Mouse (Mus musculus) regulatory T cell (primary cell): ENCODE measurements around the gene Ap2a2.

Experiments
- in situ Hi-C: fragments of 300-600 bp; cut with MboI, MseI; formaldehyde crosslinking; loops from one replicate; pipeline ENCODE4 v1.15.1; 2025; ENCODE audit warnings: high pct_unique_total_duplicates

Ap2a2 gene

DNA sequence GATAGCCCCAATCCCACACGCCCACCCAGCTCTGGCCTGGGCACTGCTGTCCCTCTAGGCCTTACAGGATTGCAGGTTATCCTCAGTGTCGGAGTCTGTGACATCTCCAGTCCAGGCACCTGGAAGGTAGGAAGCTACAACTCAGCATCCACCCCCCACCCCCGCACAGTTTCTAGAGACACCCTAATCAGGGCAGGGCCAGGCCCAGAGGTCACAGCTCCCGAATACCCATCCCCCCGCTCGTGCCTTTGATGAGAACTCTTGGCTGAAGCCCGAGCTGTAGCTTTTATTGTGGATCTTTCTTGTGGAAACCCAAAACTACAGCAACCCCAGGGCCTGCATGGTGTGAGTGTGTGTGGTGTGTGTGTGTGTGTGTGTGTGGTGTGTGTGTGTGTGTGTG is 90.2 kb downstream of the Ap2a2 start:
- in situ Hi-C loops = loop anchor here (25.0 kb wide), 1 partner anchor 165 kb away; the partner anchor contains the start of genes Polr2l and Tspan4

GRCm38 (mm10) chr7:141660346-141660745 is 98.4 kb downstream of the Ap2a2 start:
- in situ Hi-C loops = loop anchor here (25.0 kb wide), 1 partner anchor 173 kb away; the partner anchor contains the start of genes Polr2l and Tspan4

DNA sequence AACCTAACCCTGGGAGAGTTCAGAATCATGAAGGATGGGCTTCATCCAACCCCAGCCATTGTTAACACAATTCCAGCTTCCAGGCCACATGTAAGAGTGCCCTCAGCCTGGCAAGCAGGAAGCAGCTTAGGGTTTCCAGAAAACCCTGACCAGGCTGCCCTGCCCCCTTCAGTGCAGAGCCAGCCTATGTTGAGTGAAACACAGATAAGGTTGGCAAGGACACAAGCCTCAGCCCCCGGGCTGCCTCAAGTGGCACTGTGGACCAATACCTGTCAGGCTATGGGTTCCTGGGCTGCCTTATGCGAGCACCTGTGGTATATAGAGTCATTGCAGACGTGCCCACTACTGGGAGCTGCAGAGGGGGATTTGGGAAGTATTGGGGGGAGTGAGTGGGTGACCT is 99.5 kb downstream of the Ap2a2 start:
- in situ Hi-C loops = loop anchor here (25.0 kb wide), 1 partner anchor 174 kb away; the partner anchor contains the start of genes Polr2l and Tspan4

DNA sequence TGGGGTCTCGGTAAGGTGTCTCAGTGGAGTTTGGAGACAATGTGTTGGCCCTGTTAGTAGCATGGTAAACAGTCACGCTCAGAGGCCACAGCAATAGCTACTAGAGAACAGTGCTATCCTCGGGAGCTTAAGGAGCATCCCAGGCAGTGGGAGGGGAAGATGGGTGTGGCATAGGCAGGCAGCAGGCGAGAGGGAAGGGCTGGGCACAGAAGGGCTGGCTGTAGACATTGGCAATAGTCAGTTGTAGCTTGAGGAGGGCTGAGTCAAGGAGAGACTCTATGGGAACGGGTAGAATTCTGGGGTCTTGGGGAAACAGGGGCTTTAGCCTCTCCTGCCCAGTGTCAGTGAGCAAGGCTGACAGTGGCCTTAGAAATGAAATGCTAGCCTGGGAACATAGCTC is 100.2 kb downstream of the Ap2a2 start:
- in situ Hi-C loops = loop anchor here (25.0 kb wide), 1 partner anchor 175 kb away; the partner anchor contains the start of genes Polr2l and Tspan4

- in situ Hi-C loops = loop anchor here (5.0 to 25.0 kb wide), 2 partner anchors 79 to 179 kb away; partner anchors contain the start of genes Polr2l and Tspan4
Observed at GRCm38 (mm10) chr7:141666190-141666589, 104.2 kb downstream of the Ap2a2 start.

- in situ Hi-C loops = loop anchor here (5.0 to 25.0 kb wide), 2 partner anchors 82 to 182 kb away; partner anchors contain the start of genes Polr2l and Tspan4
Observed at GRCm38 (mm10) chr7:141669097-141669496, 107.1 kb downstream of the Ap2a2 start.

- in situ Hi-C loops = loop anchor here (25.0 kb wide), 1 partner anchor 184 kb away; the partner anchor contains the start of genes Polr2l and Tspan4
Observed at GRCm38 (mm10) chr7:141670999-141671398, 109.0 kb downstream of the Ap2a2 start.

GRCm38 (mm10) chr7:141671626-141672291 is 109.8 kb downstream of the Ap2a2 start:
- in situ Hi-C loops = loop anchor here (25.0 kb wide), 1 partner anchor 184 kb away; the partner anchor contains the start of genes Polr2l and Tspan4

- in situ Hi-C loops = no loop called here
Observed at GRCm38 (mm10) chr7:141678922-141679321, 116.9 kb downstream of the Ap2a2 start.
